Mouse (Mus musculus) cerebellum, adult 18-20 months (tissue): ENCODE measurements at regions not wholly inside any gene's neighbourhood (a gene's known extent, or its start where the extent isn't known, plus 50 kb on each side); places are given as distances from the start of the nearest gene placed in this dataset.

Experiments used
- DNase-seq, 2 experiments: peaks; one replicate each; pipeline ENCODE4 v3.0.0; 2021

- no peak for DNase-seq
Observed at GRCm38 (mm10) chr10:126070984-126071713, 105.2 kb downstream of the Lrig3 start.

- DNase-seq = no peak
Observed at GRCm38 (mm10) chr10:126071714-126072057, 105.7 kb downstream of the Lrig3 start.

GRCm38 (mm10) chr10:126077313-126077966 is 111.5 kb downstream of the Lrig3 start:
- DNase-seq = no peak

DNA sequence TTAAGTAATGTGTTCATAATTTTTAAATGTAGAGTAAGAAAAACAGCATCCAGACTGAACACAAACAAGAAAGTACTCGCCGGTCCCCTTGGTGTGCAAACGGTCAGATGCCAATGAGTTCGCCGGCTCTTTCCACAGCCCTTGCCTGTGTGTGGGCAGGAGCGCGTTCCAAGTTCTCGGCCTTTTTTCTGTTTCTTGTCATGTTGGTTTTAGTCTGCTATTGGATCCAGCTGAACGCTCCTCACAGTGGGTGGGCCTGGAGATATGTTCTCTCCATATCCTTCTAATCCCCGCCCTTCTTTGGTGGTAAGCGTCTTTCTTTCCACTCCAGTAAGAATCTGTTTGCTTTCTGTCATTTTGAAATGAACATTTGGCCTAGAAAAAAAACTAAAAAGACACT is 116.6 kb downstream of the Lrig3 start:
- no peak for DNase-seq

DNA sequence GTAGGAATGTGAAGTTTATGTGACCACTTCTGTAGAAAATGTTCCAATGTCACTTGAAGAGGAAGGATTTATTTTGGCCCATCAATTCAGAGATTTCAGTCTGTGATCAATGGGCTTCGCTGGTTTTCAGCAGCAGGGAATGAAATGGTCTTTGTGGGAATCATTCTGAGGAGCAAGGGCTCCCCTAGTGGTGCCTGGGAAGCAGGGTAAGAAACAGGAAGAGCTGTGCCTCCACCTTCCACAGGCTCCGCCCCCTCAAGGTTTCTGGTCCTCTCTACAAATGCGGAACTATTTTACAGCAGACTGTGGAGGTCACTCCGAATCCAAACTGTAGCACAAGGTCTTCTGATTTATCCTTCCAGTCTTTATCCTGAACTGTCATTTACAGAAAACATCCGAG is 120.7 kb downstream of the Lrig3 start:
- DNase-seq = no peak

DNA sequence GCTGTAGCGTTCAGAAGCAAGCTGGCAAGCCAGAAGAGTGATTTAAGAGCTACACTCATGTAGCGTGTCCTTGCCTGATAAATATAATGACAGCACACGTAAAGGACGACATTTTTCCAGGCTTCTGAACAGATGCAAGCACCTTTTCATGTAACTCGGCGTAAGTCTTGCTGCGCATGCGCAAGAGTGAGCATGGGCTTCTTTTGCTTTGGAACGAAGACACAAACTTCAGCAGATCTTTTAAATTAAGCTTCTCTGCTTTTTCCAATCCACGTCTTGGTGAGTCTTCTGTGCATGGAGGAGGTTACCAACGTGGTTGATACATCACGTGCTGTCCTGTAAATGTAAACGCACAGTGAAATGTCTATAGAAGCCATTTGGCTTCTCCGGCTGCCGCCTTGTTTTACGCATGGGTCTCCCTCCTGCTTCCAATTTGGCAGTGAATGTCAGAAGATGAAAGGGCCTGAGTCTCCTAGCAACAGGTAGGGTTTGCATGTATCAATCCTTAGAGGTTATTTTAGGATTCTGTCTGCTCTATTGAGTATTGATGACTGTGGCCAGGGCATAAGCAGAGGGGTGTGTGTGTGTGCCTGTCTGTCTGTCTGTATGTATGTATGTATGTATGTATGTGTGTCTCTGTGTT is 128.4 kb downstream of the Lrig3 start:
- DNase-seq = no peak

GRCm38 (mm10) chr10:126097896-126098295 is 131.9 kb downstream of the Lrig3 start:
- no peak for DNase-seq

GRCm38 (mm10) chr10:126102876-126103275 is 136.9 kb downstream of the Lrig3 start:
- DNase-seq = no peak

DNA sequence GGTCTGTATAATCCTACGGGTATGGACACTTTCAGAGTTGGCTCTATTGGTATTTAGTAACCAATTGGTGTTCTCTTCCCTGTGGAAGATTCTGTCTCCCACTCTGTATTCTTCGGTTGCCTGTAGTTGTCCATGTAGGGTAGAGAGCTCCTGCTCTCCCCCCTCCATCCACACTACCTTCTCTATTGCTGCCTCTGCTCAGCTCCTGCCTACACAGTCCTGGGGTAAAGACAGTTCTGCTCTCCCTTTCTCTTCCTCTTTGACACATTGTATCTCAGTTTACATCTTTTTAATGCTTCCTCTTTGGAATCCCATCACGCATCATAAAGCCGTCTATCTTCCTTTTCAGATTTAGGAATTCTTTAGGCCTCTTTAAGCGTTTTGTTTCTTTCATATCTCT is 147.1 kb downstream of the Lrig3 start:
- DNase-seq = no peak

DNA sequence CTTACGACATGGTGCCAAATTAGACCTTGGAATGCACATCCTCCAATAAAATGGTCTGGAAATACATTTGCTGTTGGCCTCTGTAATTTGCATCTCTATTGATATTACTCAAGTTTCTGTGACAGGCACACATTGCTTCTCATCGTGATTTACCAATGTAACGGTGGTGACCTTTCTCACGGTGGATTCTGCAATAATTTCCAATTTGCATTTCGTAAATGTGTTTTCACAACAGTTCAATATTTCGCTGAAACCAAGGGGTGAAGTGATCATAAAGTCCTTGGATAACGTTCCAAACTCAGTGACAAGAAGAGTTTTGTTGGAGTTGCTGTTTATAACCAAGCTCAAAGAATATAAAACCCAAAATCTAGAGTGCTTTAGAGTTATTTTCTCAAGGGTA is 149.4 kb downstream of the Lrig3 start:
- DNase-seq = no peak

DNA sequence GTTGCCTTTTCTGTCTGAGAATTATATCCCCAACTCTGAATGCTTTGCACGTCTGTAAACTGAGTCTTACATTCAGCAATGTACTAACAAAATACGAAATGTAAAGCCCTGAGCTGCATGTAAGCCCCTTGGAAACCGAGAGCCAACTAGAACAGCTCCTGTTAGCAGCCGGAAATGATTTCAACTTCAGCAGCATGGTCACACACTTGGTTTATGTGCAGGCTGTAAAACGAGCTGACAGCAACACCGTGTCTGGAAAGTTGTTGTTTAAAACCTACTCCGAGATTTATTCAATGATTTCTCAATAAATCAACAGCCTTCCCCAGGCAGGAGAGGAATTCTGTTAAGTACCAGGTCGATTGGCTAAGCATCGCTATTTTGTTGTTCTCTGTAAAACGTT is 155.7 kb downstream of the Lrig3 start:
- DNase-seq = no peak

DNA sequence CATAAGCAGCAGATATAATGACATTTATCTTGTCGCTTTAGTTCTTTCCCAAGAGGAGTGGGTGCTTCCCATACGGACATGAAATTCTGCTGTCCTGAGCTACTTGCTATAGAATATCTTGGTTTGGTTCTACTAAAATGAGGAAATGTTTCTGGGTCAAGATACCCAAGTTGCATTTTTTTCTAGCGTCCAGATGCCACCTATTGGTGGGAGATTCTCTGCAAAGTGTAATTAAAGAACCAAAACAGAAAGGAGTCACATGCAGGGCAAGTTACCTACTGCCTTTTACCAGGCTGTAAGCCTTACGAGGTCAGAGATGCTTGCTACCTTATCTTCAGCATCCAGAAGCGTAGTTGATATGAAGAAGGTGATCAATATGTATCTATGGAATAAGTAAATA is 156.5 kb downstream of the Lrig3 start:
- DNase-seq = no peak

GRCm38 (mm10) chr10:126133188-126133587 is 167.2 kb downstream of the Lrig3 start:
- DNase-seq = no peak

DNA sequence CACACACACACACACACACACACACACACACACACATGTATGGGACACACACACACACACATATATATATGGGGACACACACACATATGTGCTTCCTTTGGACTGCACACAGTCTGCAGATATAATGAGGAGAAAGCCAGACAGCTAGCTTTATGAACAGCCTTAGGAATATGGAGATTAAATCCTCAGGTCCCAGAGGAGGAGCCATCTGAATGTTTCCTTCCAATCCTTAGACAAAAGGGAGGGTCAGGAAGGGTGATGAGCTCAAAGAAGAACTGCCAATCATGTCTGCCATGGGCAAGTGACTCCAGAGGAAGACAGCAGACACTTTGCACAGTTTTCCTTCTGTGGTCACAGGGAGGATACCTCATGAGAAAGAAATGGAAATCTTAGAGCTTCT is 168.0 kb downstream of the Lrig3 start:
- no peak for DNase-seq

- DNase-seq = no peak
Observed at GRCm38 (mm10) chr10:126138585-126138984, 172.6 kb downstream of the Lrig3 start.

DNA sequence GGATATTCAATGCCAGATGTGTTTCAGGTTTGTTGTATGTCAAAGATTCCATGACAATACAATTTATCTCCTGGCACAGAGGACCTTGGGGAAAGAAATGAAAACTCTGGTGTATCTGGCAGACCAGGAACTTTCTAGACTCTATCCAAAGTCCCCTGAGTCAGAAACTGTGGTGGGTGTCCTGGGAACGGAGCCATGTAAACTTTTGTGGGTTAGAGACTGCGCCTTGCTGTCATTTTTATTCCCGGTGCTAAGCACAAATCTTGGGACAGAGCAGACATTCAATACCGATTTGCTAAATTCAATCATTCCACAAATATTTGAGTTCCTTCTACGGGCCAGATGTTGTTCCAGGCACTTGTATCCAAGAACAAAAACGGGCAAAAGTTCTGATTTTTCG is 175.6 kb downstream of the Lrig3 start:
- DNase-seq = no peak

DNA sequence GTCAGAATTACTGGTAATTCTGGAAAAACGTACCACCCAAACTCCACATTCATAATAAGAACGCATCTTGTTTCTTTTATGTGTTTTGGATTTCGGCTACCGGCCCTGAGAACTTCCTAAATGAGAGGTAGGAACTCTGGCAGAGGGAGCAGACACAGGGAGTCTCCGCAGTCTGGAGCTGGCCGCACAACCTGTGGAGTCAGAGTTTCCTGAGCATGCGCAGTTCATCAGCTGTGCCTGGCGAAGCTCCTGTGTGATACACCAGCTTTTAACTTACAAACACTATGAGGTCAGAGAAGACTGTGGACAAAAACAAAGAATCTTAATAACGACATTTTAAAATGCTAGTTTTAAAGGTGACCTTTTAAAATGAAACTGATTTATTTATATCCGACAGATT is 177.9 kb downstream of the Lrig3 start:
- DNase-seq = no peak

DNA sequence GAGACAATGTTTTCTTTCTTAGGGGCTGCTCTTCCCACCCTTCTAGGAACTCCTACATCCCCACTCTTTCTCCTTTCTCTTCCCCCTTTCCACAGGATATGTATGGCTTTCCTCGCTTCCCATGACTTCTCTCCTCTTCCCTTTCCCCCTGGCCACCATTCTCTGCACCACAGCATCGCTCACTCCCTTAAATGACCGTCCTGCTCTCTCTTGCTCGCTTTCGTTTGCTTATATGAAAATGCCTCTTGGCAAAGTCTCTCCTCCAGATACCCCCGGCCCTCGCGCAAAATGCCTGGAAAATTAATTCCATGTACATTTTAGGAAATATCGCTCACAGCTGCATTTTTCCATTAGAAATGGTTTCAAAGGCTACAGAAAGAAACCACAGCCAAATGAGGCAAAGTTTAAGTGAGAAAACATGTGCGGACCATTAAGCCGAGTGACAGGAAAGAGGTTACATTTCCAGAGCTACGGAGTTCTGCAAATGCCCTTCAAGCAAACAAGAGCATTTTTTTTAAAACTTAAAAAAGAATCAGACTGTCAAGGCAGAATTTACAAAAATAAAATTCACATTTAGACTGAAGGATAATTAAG is 178.7 kb downstream of the Lrig3 start:
- DNase-seq = no peak

GRCm38 (mm10) chr10:126157300-126157699 is 191.3 kb downstream of the Lrig3 start:
- DNase-seq = no peak

DNA sequence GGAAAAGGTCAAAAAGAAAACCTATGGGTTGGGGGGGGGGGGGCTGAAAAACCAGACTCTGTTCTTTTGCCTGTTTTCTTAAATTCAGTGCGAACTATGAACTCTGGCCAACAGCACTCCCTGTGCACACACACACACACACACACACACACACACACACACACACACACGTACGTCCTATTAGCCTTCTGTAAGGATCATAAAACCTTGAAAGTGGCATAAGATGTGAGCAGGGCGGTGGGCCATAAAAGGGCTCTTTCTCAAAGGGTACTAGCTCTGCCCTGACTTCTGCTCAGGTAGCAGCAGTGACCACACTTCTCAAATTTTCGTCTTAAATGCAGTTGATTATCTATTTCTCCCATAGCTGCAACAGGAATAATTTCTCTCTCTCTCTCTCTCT is 199.2 kb downstream of the Lrig3 start:
- DNase-seq = no peak

GRCm38 (mm10) chr10:126169095-126169873 is 203.3 kb downstream of the Lrig3 start:
- no peak for DNase-seq

- DNase-seq = peak in 1 of 2 experiments; percentile 12
Observed at GRCm38 (mm10) chr10:126169874-126170163, 203.9 kb downstream of the Lrig3 start.

GRCm38 (mm10) chr10:126176759-126177473 is 210.9 kb downstream of the Lrig3 start:
- no peak for DNase-seq
